Mouse (Mus musculus): ENCODE measurements at regions not wholly inside any gene's neighbourhood (a gene's known extent, or its start where the extent isn't known, plus 50 kb on each side); places are given as distances from the start of the nearest gene placed in this dataset.

- no peaks in the 10 kb centered on the region for H3K9me3 ChIP-seq (replicated peaks)
- H3K36me3 ChIP-seq: no peaks in the 10 kb centered on the region
- H3K9ac ChIP-seq: no peak overlapping the region
- H3K4me1 ChIP-seq: no peaks in the 10 kb centered on the region
- no peak overlapping the region for H3K4me2 ChIP-seq
- no peak overlapping the region for H3K27ac ChIP-seq
- H3K27me3 ChIP-seq (replicated peaks): no peaks in the 10 kb centered on the region
- no peak overlapping the region for H3K4me3 ChIP-seq
- no peak for ATAC-seq
These were observed 3131.6 kb upstream of the Lrrc6 start for GRCm38 (mm10) chr15:69632306-69632705.

GRCm38 (mm10) chr15:69617998-69618397 lies 3117.3 kb upstream of the Lrrc6 start:
- H3K9ac ChIP-seq: no peak overlapping the region
- no peaks in the 10 kb centered on the region for H3K36me3 ChIP-seq
- ATAC-seq: no peak
- H3K4me1 ChIP-seq: no peaks in the 10 kb centered on the region
- 35% methylated on average over 2 of the region's 2 CpGs for WGBS (ENCODE audit: insufficient replicate concordance)
- H3K4me3 ChIP-seq: no peak overlapping the region
- H3K27ac ChIP-seq: no peak overlapping the region
- H3K27me3 ChIP-seq (replicated peaks): no peaks in the 10 kb centered on the region
- H3K4me2 ChIP-seq: no peak overlapping the region
- H3K9me3 ChIP-seq (replicated peaks): no peaks in the 10 kb centered on the region

DNA sequence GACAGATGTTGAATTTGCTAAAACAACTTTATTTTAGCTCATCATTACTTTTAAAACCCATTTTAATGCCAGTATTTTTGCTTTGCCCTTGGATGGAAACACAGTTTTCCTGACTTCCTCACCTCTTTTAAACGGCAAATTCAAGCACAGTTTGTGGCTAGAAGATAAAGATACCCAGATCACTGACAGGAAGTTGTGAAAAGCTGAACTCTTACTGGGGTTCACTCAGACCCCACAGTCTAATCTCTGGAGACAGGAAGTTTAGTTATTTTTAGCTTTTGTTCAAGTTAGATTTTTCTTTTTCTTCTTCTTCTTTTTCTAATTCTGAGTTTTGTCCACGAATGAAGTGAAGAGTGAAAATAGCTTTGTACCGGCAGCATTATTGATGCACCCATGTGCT lies 3113.3 kb upstream of the Lrrc6 start:
- Histone ChIP-seq H3K4me3 (no peak overlapping the region), H3K36me3 (no peaks in the 10 kb centered on the region), H3K27ac (no peak overlapping the region), H3K4me2 (no peak overlapping the region), H3K9me3 (replicated peaks) (no peaks in the 10 kb centered on the region), H3K27me3 (replicated peaks) (no peaks in the 10 kb centered on the region), H3K9ac (no peak overlapping the region), H3K4me1 (no peaks in the 10 kb centered on the region)
- WGBS (ENCODE audit: insufficient replicate concordance): 6% methylated on average over 3 of the region's 3 CpGs
- ATAC-seq: no peak

DNA sequence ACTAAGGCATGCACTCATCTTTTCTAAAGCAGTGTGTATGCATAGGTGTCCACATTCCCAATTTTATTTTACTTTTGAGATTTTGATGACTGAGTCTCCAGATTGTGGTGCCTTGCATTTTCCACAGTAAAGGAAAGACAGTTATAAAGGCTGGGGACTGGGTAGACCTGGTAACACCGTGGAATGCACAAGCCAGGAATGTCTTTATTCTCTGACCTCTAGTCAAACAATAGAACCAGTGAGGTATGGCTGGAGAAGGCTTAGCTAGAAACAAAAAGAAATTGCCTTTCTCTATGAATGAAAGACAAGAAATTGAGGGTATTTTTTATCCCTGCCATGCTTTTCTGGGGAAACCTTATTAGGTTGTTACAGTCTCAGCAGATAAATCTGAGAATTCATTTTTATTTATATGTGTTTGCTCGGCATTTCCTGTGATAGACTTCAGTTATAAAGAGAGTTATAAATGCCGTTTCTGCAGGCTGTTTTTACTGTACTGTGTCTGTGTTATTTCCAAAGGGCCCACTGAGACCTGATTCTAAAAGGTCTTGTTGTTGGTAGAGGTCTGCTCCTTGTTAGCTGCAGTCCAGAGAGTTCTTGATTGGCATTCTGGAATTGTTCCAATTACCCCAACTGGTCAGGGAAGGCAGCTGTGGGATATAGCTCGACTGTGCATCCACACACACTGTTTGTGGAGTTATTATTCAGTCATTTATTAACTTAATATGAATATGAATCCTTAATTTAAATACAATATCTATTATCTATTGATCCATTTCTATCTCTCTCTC lies 3090.7 kb upstream of the Lrrc6 start:
- H3K9ac ChIP-seq: no peak overlapping the region
- no peak overlapping the region for H3K4me2 ChIP-seq
- H3K4me3 ChIP-seq: no peak overlapping the region
- H3K4me1 ChIP-seq: no peaks in the 10 kb centered on the region
- H3K36me3 ChIP-seq: no peaks in the 10 kb centered on the region
- no peaks in the 10 kb centered on the region for H3K9me3 ChIP-seq (replicated peaks)
- 53% methylated on average over 4 of the region's 4 CpGs for WGBS (ENCODE audit: insufficient replicate concordance)
- H3K27me3 ChIP-seq (replicated peaks): no peaks in the 10 kb centered on the region
- no peak overlapping the region for H3K27ac ChIP-seq
- no peak for ATAC-seq

DNA sequence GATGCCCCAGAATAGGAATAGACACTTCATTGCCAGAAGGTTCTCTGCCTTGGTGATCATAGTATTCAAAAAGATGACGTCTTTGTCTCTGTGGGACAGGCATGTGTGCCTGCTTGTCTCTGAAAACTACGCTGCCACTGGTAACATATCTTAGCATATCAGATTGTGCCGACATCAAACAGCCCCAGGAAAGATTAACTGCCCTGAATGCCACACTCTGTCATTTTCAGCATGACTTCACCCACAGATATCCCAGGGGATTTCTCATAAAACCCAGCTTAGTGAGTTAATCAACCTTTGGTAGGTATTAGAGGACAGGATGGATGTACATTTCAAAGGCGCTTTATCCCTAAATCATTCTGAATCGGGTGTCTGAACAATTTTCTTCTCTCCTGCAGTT lies 3087.4 kb upstream of the Lrrc6 start:
- Histone ChIP-seq H3K27me3 (replicated peaks) (no peaks in the 10 kb centered on the region), H3K4me1 (no peaks in the 10 kb centered on the region), H3K27ac (no peak overlapping the region), H3K4me2 (no peak overlapping the region), H3K9me3 (replicated peaks) (no peaks in the 10 kb centered on the region), H3K4me3 (no peak overlapping the region), H3K9ac (no peak overlapping the region), H3K36me3 (no peaks in the 10 kb centered on the region)
- WGBS (ENCODE audit: insufficient replicate concordance): 67% methylated on average over 5 of the region's 5 CpGs
- no peak for ATAC-seq

GRCm38 (mm10) chr15:69576742-69577141 lies 3076.0 kb upstream of the Lrrc6 start:
- no peak overlapping the region for H3K4me3 ChIP-seq
- WGBS (ENCODE audit: insufficient replicate concordance): 72% methylated on average over 2 of the region's 2 CpGs
- H3K4me2 ChIP-seq: no peak overlapping the region
- H3K9ac ChIP-seq: no peak overlapping the region
- no peak for ATAC-seq
- no peak overlapping the region for H3K27ac ChIP-seq
- 0 out of 2 replicates have a peak, but pooled peaks cover 2% of the 10 kb centered on the region for H3K4me1 ChIP-seq
- no peaks in the 10 kb centered on the region for H3K36me3 ChIP-seq
- H3K27me3 ChIP-seq (replicated peaks): no peaks in the 10 kb centered on the region
- no peaks in the 10 kb centered on the region for H3K9me3 ChIP-seq (replicated peaks)

DNA sequence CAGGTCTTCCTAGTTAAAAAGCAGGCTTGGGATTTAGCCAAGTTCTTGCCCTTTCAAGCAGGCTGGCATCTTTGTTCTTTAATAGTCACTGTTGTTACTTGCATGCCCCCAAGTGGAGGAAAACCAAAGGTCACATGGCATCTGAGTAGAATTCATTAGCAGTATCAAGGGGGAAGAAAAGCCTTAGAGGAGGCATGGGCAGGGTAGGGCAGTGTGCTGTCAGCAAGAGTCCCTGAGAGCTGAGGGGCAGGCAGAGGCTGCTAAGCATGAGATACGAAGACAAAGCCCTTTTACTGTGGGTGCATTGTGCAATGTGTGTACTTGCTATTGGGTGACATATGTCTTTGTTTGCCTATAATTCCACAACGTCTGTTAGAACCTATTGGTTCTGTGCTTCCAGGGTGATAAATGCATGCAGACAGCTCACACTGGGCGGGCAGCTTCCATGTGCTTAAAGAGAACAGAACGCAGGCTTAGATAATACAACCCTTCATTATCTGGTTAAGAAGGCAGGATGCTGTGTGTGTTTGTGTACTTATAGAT lies 3075.0 kb upstream of the Lrrc6 start:
- H3K9me3 ChIP-seq (replicated peaks): no peaks in the 10 kb centered on the region
- peak; percentile 76 for ATAC-seq
- no peak overlapping the region for H3K9ac ChIP-seq

GRCm38 (mm10) chr15:69554171-69554570 lies 3053.5 kb upstream of the Lrrc6 start:
- H3K27ac ChIP-seq: no peak overlapping the region
- H3K4me2 ChIP-seq: no peak overlapping the region
- H3K27me3 ChIP-seq (replicated peaks): no peaks in the 10 kb centered on the region
- 66% methylated on average over 3 of the region's 3 CpGs for WGBS (ENCODE audit: insufficient replicate concordance)
- no peak overlapping the region for H3K9ac ChIP-seq
- H3K36me3 ChIP-seq: no peaks in the 10 kb centered on the region
- ATAC-seq: no peak
- no peaks in the 10 kb centered on the region for H3K9me3 ChIP-seq (replicated peaks)
- H3K4me1 ChIP-seq: no peaks in the 10 kb centered on the region
- no peak overlapping the region for H3K4me3 ChIP-seq

More for the DNA sequence above, 3075.0 kb upstream of the Lrrc6 start:
- no peaks in the 10 kb centered on the region for H3K27me3 ChIP-seq (replicated peaks)
- no peaks in the 10 kb centered on the region for H3K36me3 ChIP-seq
- H3K4me1 ChIP-seq: 0 out of 2 replicates have a peak, but pooled peaks cover 2% of the 10 kb centered on the region
- 31% methylated on average over 4 of the region's 4 CpGs for WGBS (ENCODE audit: insufficient replicate concordance)
- no peak overlapping the region for H3K4me2 ChIP-seq
- no peak overlapping the region for H3K27ac ChIP-seq
- no peak overlapping the region for H3K4me3 ChIP-seq

- H3K27me3 ChIP-seq (replicated peaks): no peaks in the 10 kb centered on the region
- ATAC-seq: no peak
- H3K4me1 ChIP-seq: no peaks in the 10 kb centered on the region
- no peak overlapping the region for H3K9ac ChIP-seq
- H3K4me3 ChIP-seq: no peak overlapping the region
- H3K36me3 ChIP-seq: no peaks in the 10 kb centered on the region
- no peak overlapping the region for H3K27ac ChIP-seq
- H3K9me3 ChIP-seq (replicated peaks): no peaks in the 10 kb centered on the region
- WGBS (ENCODE audit: insufficient replicate concordance): 71% methylated on average over 5 of the region's 5 CpGs
- H3K4me2 ChIP-seq: no peak overlapping the region
These were observed 3051.4 kb upstream of the Lrrc6 start for GRCm38 (mm10) chr15:69552062-69552628.

DNA sequence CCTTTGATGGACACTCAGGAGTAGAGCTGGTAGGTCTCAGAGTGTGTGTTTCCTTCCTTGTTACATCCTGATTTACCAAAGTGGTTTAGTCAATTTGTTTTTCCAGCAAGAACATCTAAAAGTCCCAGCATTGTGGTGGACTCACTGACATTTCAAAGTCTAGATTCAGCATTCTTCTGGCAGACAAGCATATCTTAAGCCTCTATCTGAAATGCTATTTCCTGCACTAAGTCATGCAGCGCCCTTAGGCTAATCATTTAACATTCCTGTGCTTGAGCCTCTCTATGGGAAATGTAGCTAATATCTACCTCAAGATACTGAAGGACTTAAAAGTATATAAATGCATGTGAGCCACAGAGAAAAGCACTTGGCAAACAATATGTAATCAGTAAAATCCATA lies 3050.3 kb upstream of the Lrrc6 start:
- Histone ChIP-seq H3K4me2 (no peak overlapping the region), H3K4me1 (no peaks in the 10 kb centered on the region), H3K9ac (no peak overlapping the region), H3K9me3 (replicated peaks) (no peaks in the 10 kb centered on the region), H3K27ac (no peak overlapping the region), H3K27me3 (replicated peaks) (no peaks in the 10 kb centered on the region), H3K4me3 (no peak overlapping the region), H3K36me3 (no peaks in the 10 kb centered on the region)
- no peak for ATAC-seq
- WGBS (ENCODE audit: insufficient replicate concordance): 35% methylated on average over 1 of the region's 1 CpGs

DNA sequence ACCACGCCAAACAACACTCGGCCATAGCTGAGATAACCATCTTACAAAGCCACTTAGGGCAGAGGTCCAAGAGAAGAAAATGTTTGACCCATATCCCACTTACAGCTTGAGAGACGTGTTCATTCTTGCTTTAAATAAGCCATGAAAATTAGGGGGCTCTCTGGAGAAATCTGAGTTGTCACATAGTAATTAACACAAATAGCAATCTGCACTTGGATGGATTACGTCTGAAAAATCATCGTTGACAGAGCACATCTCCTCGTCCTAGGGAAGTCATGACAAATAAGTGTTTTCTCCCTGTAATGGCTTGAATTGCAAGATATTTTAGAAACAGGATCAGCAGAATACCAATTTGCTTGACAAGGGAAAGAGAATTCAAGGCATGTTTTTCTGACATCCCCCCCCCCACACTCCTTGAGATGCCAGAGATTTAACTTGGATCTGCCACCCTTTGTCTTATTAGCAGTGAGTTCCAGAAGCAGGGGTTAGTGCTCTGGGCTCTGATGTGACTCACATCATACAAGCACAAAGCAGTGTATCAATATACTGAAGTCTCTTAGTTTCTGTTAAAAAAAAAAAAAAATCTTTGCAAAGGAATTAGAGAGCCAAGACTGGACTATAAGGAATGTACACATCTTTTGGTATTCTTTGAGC lies 3025.9 kb upstream of the Lrrc6 start:
- 64% methylated on average over 6 of the region's 6 CpGs for WGBS (ENCODE audit: insufficient replicate concordance)
- no peak overlapping the region for H3K4me2 ChIP-seq
- no peaks in the 10 kb centered on the region for H3K9me3 ChIP-seq (replicated peaks)
- no peaks in the 10 kb centered on the region for H3K27me3 ChIP-seq (replicated peaks)
- ATAC-seq: no peak
- H3K4me3 ChIP-seq: no peak overlapping the region
- H3K36me3 ChIP-seq: no peaks in the 10 kb centered on the region
- no peaks in the 10 kb centered on the region for H3K4me1 ChIP-seq
- no peak overlapping the region for H3K9ac ChIP-seq
- no peak overlapping the region for H3K27ac ChIP-seq

GRCm38 (mm10) chr15:69484421-69485074 lies 2983.8 kb upstream of the Lrrc6 start:
- 68% methylated on average over 5 of the region's 5 CpGs for WGBS (ENCODE audit: insufficient replicate concordance)
- no peak for ATAC-seq
- Histone ChIP-seq H3K4me1 (no peaks in the 10 kb centered on the region), H3K9me3 (replicated peaks) (no peaks in the 10 kb centered on the region), H3K4me3 (no peak overlapping the region), H3K4me2 (no peak overlapping the region), H3K27ac (no peak overlapping the region), H3K36me3 (no peaks in the 10 kb centered on the region), H3K9ac (no peak overlapping the region), H3K27me3 (replicated peaks) (no peaks in the 10 kb centered on the region)

Measured in liver, embryonic 12.5 days (tissue).